Mouse (Mus musculus) lung, embryonic 14.5 days (tissue): ENCODE data around the gene Slc6a11. TPM values are rescaled to one million over a fixed set of nuclear protein-coding genes. Genes with fewer than 3 reads are reported as not detected.
A peak's percentile ranks its signal among the peaks of the same experiment; 100 is the strongest.

Experiments
- ATAC-seq: fragments of 200-750 bp; cut with Nextera tagmentation; 2 replicates; pipeline ENCODE4 v1.8.0; 2017; ENCODE audit warnings: mild to moderate bottlenecking, moderate TSS enrichment, moderate library complexity; ENCODE audit not compliant: insufficient read depth
- DNase-seq: peaks from one replicate; pipeline ENCODE4 v3.0.0-alpha.2; 2015
- H3K27ac ChIP-seq: fragments of 300-500 bp; sonication (generic); 2 replicates; pipeline ENCODE4 v1.5.1; 2014; ENCODE audit warnings: low read depth, mild to moderate bottlenecking, moderate library complexity
- H3K27me3 ChIP-seq: fragments of 300-500 bp; sonication (generic); 2 replicates; pipeline ENCODE4 v1.6.1; 2014; ENCODE audit warnings: low read length, control low read depth; ENCODE audit not compliant: insufficient read depth
- H3K36me3 ChIP-seq: fragments of 300-500 bp; sonication (generic); 2 replicates; pipeline ENCODE4 v1.6.1; 2014; ENCODE audit warnings: control low read depth; ENCODE audit not compliant: insufficient read depth
- H3K4me1 ChIP-seq: fragments of 300-500 bp; sonication (generic); 2 replicates; pipeline ENCODE4 v1.6.1; 2014; ENCODE audit warnings: antibody characterized with exemption, control low read depth; ENCODE audit not compliant: insufficient read depth
- H3K4me2 ChIP-seq: fragments of 300-500 bp; sonication (generic); 2 replicates; pipeline ENCODE4 v1.6.1; 2014; ENCODE audit warnings: mild to moderate bottlenecking
- H3K4me3 ChIP-seq: fragments of 300-500 bp; sonication (generic); 2 replicates; pipeline ENCODE4 v1.5.1; 2014; ENCODE audit warnings: low read depth, low read length
- H3K9ac ChIP-seq: fragments of 300-500 bp; sonication (generic); 2 replicates; pipeline ENCODE4 v1.6.1; 2014
- H3K9me3 ChIP-seq: fragments of 300-500 bp; sonication (generic); 2 replicates; pipeline ENCODE4 v1.6.1; 2016; ENCODE audit warnings: low read depth, low read length, control low read depth
- CTCF ChIP-seq: IDR thresholded peaks from 2 replicates; pipeline ENCODE4 v1.5.1; 2016; ENCODE audit warnings: antibody characterized with exemption, low read depth
- WGBS: fragments of 180-500 bp; shearing (Covaris S2); extraction: QIAGEN DNeasy Blood & Tissue Kit; methylation state at CpG from one replicate; pipeline ENCODE4 v1.1.7; 2014; 5-methylcytosine and 5-hydroxymethylcytosine counted together
- polyA plus RNA-seq: library from polyadenylated mRNA; unstranded; fragments of >200 nt; fragmentation: Nextera tagmentation; extraction: Ambion mirVana; gene quantifications from 2 replicates; pipeline ENCODE4 v1.2.1, GENCODE M21; 2014

The Slc6a11 gene
- polyA plus RNA-seq, 1 experiment from 2014 or later: 0.07 TPM

DNA sequence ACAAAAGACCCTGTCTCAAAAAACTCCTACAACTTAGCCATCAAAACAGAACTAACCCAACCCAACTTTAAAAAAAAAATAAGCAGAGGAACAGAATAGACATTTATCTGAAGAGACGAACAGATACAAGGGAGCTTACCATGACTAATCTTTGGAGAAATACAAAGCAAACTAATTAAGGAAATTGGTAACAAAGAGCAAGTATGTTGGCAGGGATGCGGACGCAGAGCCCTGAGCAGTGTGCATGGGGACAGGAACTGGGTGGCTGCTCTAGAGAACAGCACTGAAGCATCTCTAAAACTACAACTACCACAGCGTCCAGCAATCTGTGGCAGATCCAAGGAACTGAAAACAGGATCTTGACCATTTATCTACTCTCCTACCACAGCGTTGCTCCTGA lies 11.5 kb upstream of the Slc6a11 start:
- no peak for TF ChIP-seq CTCF
- Histone ChIP-seq H3K27me3 (no peaks in the 10 kb centered on the region), H3K36me3 (no peaks in the 10 kb centered on the region), H3K27ac (no peak overlapping the region), H3K9ac (no peak overlapping the region), H3K4me2 (no peak overlapping the region), H3K4me3 (no peak overlapping the region), H3K9me3 (no peaks in the 10 kb centered on the region), H3K4me1 (no peaks in the 10 kb centered on the region)
- DNase-seq (no peak), ATAC-seq (no peak)
- 84% methylated on average over 5 of the region's 5 CpGs for WGBS

DNA sequence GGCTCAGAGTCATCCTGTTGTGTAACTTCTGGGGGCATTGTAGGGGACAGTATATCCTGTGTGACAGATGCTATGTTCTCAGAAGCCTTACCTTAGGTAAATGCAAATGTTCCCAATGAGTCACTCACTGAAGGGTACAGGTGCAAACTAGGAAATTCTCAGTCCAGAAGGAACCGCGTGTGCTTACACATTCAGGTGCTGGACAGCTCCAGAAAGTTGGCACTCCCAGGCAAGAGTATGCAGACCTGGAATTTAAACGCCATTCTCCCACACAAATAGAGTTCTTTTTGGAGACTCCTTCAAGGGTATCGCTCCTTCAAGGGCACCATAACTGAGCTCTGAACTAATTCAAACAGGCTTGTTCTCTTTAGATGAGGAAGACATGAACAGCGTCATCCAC lies 5.5 kb upstream of the Slc6a11 start:
- no peaks in the 10 kb centered on the region for H3K36me3 ChIP-seq
- no peak overlapping the region for H3K9ac ChIP-seq
- no peaks in the 10 kb centered on the region for H3K4me1 ChIP-seq
- H3K27ac ChIP-seq: no peak overlapping the region
- peaks cover 12% of the 10 kb centered on the region for H3K27me3 ChIP-seq
- WGBS: 54% methylated on average over 5 of the region's 5 CpGs
- H3K4me2 ChIP-seq: no peak overlapping the region
- ATAC-seq (no peak), DNase-seq (peak; percentile 42)
- no peak overlapping the region for H3K4me3 ChIP-seq
- no peak for TF ChIP-seq CTCF
- H3K9me3 ChIP-seq: no peaks in the 10 kb centered on the region

DNA sequence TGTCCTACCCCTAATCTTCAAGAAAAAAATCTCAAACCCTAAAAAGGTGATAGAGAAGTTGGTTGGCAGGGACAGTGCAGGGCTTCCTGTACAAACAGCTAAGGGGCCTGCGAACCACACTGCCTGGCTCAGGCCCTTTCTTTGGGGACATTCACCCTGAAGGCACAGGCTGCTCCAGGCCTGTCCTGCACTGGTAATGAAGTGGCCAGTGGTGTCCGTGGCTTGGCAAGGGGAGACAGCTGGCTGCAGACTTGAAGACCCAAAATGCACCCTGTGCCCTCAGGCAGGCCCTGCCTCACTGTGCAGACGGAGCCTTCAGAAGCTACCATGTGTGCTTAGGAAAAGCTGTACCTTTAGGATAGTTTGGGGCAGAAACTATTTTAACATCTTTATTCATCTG lies 1.4 kb downstream of the Slc6a11 start:
- Histone ChIP-seq H3K4me1 (no peaks in the 10 kb centered on the region), H3K4me2 (no peak overlapping the region), H3K9me3 (no peaks in the 10 kb centered on the region), H3K9ac (no peak overlapping the region), H3K27ac (no peak overlapping the region), H3K27me3 (peaks cover 36% of the 10 kb centered on the region), H3K36me3 (no peaks in the 10 kb centered on the region), H3K4me3 (no peak overlapping the region)
- 78% methylated on average over 3 of the region's 3 CpGs for WGBS
- TF ChIP-seq CTCF: no peak
- no peak for DNase-seq
- no peak for ATAC-seq

DNA sequence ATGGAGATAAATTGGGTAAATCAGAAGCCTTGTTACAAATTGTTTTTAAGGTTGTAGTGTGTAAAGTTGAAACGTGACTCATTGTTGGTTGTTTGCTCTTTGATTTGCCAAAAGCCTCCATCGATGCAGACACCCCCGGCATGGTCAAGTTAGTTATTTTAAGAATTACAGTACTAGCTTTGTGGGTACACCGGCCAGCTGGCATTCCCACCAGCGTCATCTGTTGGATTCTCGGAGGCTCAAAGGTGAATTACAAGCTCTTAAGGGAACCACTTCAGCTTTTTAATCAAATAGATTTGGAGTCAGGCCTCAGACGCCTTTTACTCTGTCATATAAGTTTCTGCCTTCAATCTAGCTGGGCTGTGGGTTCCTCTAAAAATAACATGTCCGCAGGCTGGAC lies 1.9 kb downstream of the Slc6a11 start:
- H3K27me3 ChIP-seq: peaks cover 36% of the 10 kb centered on the region
- no peak for ATAC-seq

DNA sequence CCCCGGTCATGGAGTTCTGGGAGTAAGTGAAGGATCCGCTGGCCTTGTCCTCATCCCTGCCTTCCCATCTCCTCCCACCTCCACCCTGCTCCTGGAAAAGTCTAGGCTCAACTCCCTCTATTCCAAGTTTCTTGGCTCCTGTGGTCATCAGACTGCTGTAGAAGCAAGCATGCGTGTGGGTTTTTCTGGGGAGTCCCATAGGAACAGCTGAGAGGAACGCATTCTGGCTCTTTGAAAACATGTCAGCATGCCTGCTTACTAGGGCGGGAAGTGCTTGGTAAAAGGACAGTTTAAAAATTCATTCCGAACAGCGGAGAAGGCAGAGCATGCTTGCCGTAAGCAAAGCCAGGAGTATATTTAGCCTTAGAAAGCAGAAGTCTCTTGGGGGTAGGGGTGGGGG lies 7.9 kb downstream of the Slc6a11 start:
- TF ChIP-seq CTCF: no peak
- no peak overlapping the region for H3K9ac ChIP-seq
- no peak overlapping the region for H3K4me2 ChIP-seq
- H3K27me3 ChIP-seq: no peaks in the 10 kb centered on the region
- no peak for ATAC-seq
- H3K27ac ChIP-seq: no peak overlapping the region
- H3K9me3 ChIP-seq: no peaks in the 10 kb centered on the region
- H3K36me3 ChIP-seq: no peaks in the 10 kb centered on the region
- no peak for DNase-seq
- WGBS: 82% methylated on average over 8 of the region's 8 CpGs
- H3K4me1 ChIP-seq: no peaks in the 10 kb centered on the region
- H3K4me3 ChIP-seq: no peak overlapping the region

More for the DNA sequence above, 1.9 kb downstream of the Slc6a11 start:
- Histone ChIP-seq H3K27ac (no peak overlapping the region), H3K36me3 (no peaks in the 10 kb centered on the region), H3K9me3 (no peaks in the 10 kb centered on the region), H3K9ac (no peak overlapping the region), H3K4me3 (no peak overlapping the region), H3K4me1 (no peaks in the 10 kb centered on the region), H3K4me2 (no peak overlapping the region)
- no peak for TF ChIP-seq CTCF
- WGBS: 70% methylated on average over 8 of the region's 8 CpGs
- no peak for DNase-seq

DNA sequence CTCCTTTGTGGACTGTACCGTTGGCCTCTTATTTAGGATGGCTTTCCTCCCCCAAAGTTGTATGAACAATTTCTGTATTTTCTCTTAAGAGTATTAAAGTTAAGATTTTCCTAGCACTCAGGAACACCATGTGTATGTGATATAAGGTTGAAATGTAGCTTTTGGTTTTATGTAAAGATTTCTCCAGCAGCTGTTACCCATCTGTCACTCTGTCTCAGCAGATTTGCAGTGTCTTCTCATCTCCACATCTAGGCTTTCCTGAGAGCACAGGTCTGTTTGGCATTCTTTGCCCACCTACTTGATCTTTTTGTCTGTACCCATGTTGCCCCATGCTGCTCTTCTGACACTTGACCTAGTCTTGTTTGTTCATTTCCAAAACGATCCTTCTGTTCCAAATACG lies 10.4 kb downstream of the Slc6a11 start:
- H3K9ac ChIP-seq: no peak overlapping the region
- TF ChIP-seq CTCF: no peak
- H3K36me3 ChIP-seq: no peaks in the 10 kb centered on the region
- ATAC-seq: no peak
- no peak overlapping the region for H3K27ac ChIP-seq
- WGBS: 58% methylated on average over 3 of the region's 3 CpGs
- H3K9me3 ChIP-seq: no peaks in the 10 kb centered on the region
- H3K4me2 ChIP-seq: no peak overlapping the region
- no peaks in the 10 kb centered on the region for H3K4me1 ChIP-seq
- no peak for DNase-seq
- H3K4me3 ChIP-seq: no peak overlapping the region
- no peaks in the 10 kb centered on the region for H3K27me3 ChIP-seq

DNA sequence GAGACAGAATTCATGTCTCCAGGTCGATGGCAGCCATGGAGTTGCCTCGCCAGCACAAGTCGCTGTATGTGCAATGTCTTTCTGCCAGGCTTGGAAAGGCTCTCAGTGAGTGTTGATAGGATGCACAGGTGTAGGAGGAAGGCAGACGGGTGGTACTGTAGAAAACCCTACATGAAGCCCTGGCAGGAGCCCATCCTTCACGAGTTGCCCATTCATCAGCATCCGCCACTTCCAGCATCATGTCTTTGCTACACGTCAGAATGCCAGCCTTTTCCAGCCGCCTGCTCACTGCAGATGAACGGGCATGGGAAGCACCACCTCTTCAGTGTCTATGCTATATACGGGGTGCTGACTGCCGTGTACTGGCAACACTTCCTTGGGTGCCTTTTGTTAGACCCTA lies 11.4 kb downstream of the Slc6a11 start:
- Histone ChIP-seq H3K4me3 (no peak overlapping the region), H3K4me2 (no peak overlapping the region), H3K36me3 (no peaks in the 10 kb centered on the region), H3K27ac (no peak overlapping the region), H3K9me3 (no peaks in the 10 kb centered on the region), H3K4me1 (no peaks in the 10 kb centered on the region), H3K27me3 (no peaks in the 10 kb centered on the region), H3K9ac (no peak overlapping the region)
- DNase-seq (no peak), ATAC-seq (no peak)
- no peak for TF ChIP-seq CTCF
- WGBS: 81% methylated on average over 11 of the region's 11 CpGs

DNA sequence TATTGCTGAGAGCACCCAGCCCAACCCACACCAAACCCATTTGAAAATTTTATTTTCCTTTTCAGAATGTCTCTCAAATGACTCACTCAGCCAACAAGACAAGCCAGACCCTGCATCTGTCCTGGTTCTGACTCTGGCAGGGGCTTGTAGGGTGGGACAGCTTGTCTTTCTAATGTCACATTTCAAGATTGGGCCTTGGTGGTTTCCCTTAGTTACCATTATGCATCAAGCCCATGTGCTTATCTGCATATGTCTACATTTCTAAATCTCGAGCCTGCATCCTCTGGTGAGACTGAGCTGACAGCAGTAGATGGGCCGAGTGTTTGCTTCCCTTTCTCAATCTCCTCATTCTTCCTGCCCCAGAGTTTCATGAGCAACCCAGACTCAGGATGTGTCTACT lies 12.5 kb downstream of the Slc6a11 start:
- H3K27ac ChIP-seq: no peak overlapping the region
- DNase-seq (no peak), ATAC-seq (no peak)
- H3K27me3 ChIP-seq: no peaks in the 10 kb centered on the region
- no peak overlapping the region for H3K4me2 ChIP-seq
- no peak overlapping the region for H3K9ac ChIP-seq
- no peaks in the 10 kb centered on the region for H3K36me3 ChIP-seq
- H3K9me3 ChIP-seq: no peaks in the 10 kb centered on the region
- no peaks in the 10 kb centered on the region for H3K4me1 ChIP-seq
- 37% methylated on average over 2 of the region's 2 CpGs for WGBS
- no peak overlapping the region for H3K4me3 ChIP-seq
- TF ChIP-seq CTCF: no peak
